Mouse (Mus musculus) embryonic stem cell, embryonic (primary cell): ENCODE data around the gene Irf8.

Experiments used
- CTCF ChIA-PET, 4 experiments: fragments of 300-600 bp in 2 of 4; fragments of 350-600 bp in 2 of 4; sonication (Branson Sonifier 250); formaldehyde crosslinking; loops; one replicate each; lab custom pipeline; 2022; ENCODE audit warnings: inconsistent platforms in 2 of 4; lab: Charles Lee
- POLR2A ChIA-PET, 4 experiments: fragments of 300-600 bp in 2 of 4; fragments of 350-600 bp in 2 of 4; sonication (Branson Sonifier 250); formaldehyde crosslinking; loops; one replicate each; lab custom pipeline; 2022; ENCODE audit warnings: antibody characterized with exemption in 4 of 4, inconsistent platforms in 1 of 4; lab: Charles Lee

Irf8 gene

DNA sequence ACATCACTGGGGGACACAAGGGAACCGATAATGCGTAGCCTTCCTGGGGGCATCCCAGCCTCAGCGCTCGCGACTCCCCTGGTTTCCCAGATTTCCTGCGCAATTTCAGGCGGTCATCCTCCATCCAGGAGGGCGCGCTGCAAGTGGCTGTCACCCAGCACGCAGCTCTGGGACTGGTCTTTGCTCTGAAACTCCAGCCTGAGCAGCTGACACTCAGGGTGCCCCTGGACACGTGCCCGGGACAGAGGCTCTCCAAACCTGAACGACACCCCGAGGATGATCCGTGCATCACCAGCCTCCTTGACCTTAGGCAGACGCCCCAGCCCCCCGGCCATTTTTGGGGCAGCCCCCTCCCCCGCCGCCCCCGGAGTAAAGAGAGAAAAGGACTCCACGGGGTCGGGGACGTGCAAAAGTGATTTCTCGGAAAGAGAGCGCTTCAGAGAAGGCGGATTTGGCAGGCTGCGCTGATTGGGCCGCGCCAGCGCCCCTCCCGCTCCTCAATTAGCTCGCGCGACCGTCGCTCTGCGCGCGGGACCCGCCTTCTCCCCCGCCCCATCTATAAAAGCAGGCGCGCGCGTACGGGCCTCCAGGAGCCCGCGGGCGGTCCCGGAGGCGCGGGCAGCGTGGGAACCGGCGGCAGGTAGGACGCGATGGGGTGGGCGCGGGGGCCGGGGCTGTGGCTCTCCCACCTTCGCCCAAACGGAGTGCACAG is at the start of gene Irf8:
Gene Irf8, plus strand, starts transcription at position 589 of the 712 bp plus-strand sequence.
- POLR2A ChIA-PET = interaction anchor here in 3 of 4 experiments (0.5 to 2.4 kb wide), 14 partner anchors 9 to 193 kb away, joined by 3 to 15 read pairs (median 3); partner anchors contain the start of gene Gins2 (in 1 of the 3)
- CTCF ChIA-PET = interaction anchor here in 3 of 4 experiments (0.5 to 1.6 kb wide), 15 partner anchors 10 to 658 kb away, joined by 3 to 8 read pairs (median 4); no protein-coding TSS in a partner anchor

DNA sequence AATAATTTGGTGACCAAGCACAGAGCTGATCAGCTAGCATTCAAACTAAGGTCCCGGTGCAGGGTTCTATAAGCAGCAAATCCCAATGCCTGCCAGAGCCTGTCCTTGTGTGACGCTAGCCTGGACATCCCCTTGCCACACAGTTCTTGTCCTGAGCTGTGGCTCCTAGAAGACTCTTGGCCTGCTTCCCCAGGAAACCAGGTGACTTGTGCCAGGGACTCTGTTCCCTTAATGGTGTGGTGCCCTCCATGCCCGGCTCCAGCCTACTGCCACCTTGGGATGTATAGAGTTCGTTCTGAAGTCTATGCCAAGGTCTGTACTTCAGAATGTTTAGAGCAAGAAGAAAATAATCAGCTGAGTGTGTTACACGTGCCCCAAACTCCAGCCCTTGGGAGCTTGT is 49.6 kb upstream of the Irf8 start:
- ChIA-PET POLR2A (interaction anchor here in 2 of 4 experiments (0.6 to 2.1 kb wide), 2 partner anchors 14 to 123 kb away, joined by 3 to 6 read pairs; no protein-coding TSS in a partner anchor), CTCF (interaction anchor here in 3 of 4 experiments (0.6 to 1.0 kb wide), 7 partner anchors 19 to 406 kb away, joined by 3 read pairs; partner anchors contain the start of genes Cox4i1 (in 1 of the 3) and Gm27021 (in 1 of the 3))

DNA sequence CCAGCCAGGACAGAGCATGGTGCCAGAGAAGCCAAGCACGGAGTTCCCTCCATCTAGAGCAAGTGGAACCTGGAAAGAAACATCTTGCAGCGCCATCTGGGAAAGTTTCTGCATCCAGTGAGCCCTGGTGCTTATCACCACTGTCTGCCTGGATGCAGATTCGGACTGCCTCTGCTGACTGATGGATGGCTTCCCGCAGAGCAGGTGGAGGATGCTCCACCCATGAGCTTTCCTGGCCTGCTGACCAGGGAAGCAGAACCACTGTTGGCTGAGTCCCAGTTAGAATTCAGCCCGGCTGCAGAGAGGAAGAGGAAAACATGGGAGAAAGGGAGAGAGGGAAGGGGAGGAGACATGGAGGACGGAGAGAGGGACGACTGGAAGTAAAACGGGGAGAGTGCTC is 48.4 kb upstream of the Irf8 start:
- ChIA-PET POLR2A (interaction anchor here in 1 of 4 experiments (0.9 kb wide), 1 partner anchor 11 kb away, joined by 3 read pairs; no protein-coding TSS in a partner anchor), CTCF (no interaction called here)

DNA sequence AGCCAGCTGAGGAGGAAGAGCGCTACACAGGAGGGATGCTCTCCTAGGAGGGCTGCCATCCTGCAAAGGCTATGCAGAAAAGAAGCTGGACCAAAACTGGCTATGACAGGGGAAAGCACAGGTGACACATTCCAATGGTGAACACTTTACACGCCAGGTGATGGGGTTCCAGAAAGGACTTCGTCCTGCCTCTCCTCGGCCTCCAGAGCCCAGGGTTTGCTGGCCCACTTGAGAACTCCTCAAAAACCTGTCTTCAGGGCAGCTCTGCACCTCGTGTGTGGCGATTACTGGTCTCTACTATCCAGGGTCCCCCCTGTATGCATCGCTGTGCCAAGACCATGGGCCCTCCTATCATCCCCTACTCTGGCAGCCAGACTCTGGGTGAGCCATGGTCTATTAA is 47.6 kb upstream of the Irf8 start:
- ChIA-PET CTCF (no interaction called here), POLR2A (interaction anchor here in 1 of 4 experiments (0.5 to 0.9 kb wide), 2 partner anchors 12 to 280 kb away, joined by 3 read pairs; no protein-coding TSS in a partner anchor)

DNA sequence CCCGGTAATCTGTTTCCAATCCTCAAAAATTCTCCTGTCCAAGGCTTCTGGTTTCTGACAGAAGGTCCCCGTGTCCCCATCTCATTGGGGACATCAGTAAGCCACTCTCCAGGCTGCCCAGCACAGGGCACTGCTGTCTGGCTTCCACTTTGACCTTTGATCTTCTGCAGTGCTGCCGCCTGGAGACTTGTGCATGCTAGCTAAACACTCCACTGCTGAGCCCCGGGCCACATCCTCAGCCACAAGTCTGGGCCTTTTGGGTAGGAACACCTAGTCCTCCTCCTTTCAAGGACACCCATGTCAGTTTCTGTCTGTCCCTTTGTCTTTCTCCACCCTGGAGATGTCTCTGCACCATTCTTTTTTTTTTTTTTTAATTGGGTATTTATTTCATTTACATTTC is 43.2 kb upstream of the Irf8 start:
- ChIA-PET CTCF (no interaction called here), POLR2A (interaction anchor here in 2 of 4 experiments (0.7 to 1.0 kb wide), 3 partner anchors 10 to 816 kb away, joined by 3 read pairs; no protein-coding TSS in a partner anchor)

DNA sequence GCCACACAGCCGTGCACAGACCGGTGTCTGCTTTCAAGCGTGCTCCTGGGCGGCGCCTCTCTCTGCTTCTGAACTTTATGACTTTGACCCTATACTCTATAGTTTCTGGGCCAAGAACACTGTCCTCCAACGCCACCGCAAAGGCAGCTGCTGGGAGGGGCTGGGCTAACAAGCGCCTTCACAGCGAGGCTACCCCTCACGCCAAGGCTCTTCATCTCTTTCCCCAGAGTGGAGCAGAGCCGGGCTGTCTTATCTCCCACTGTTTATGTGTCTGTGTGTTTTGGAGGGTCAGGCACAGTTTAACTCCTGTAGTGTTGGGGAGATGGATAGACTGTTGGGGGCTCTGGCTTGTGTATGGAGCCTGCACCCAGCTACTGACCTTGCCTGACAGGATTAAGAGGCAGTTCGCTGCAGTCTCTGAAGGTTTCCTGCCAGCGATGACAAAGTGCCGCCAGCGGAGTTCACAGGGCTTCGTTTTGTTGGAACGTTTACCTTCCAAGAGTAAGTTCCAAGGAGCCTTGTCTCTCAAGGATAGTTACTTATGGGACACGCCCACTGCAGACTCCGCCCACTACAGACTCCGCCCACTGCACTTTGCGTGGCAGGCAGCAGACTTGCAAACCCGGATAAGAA is 42.2 kb upstream of the Irf8 start:
- POLR2A ChIA-PET = interaction anchor here in 1 of 4 experiments (1.0 kb wide), 1 partner anchor 52 kb away, joined by 3 read pairs; no protein-coding TSS in a partner anchor
- CTCF ChIA-PET = no interaction called here

DNA sequence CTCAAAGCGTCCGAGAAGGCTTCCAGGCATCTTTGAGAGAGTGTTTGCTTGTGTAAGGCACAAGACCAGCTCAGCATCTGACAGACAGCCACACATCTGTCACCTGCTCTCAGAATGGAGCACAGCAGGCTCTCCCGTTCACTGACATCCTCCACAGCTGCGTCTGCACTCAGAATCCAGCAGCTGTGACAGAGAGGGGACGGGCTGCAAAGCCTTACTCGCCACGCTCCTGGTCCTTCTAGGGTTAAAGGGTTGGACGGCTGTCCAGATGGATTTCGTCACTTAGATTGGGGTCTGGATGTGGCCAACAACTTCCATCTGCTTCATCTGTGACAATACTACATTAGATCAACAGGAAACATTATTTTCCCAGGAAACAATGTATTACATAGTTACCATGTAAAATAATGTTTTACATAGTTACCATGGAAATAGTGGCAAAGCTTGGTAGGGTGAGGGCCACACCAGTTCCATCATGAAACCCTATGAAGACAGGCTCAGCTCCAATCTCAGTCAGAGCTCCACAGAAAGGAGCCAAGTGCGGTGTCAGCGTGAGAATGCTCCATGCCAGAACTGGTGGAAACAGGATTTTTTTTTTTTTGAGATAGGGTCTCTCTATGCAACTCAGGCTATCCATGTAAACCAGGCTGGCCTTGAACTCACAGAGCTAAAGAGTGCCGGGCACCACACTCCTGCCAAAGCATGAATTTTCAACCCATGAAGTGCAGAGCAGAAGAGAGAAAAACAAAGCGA is 39.6 kb upstream of the Irf8 start:
- POLR2A ChIA-PET = interaction anchor here in 3 of 4 experiments (0.6 to 1.2 kb wide), 4 partner anchors 25 to 807 kb away, joined by 3 to 5 read pairs (median 3); no protein-coding TSS in a partner anchor
- CTCF ChIA-PET = interaction anchor here (0.5 to 1.8 kb wide), 19 partner anchors 13 to 816 kb away, joined by 3 to 11 read pairs (median 3); no protein-coding TSS in a partner anchor

DNA sequence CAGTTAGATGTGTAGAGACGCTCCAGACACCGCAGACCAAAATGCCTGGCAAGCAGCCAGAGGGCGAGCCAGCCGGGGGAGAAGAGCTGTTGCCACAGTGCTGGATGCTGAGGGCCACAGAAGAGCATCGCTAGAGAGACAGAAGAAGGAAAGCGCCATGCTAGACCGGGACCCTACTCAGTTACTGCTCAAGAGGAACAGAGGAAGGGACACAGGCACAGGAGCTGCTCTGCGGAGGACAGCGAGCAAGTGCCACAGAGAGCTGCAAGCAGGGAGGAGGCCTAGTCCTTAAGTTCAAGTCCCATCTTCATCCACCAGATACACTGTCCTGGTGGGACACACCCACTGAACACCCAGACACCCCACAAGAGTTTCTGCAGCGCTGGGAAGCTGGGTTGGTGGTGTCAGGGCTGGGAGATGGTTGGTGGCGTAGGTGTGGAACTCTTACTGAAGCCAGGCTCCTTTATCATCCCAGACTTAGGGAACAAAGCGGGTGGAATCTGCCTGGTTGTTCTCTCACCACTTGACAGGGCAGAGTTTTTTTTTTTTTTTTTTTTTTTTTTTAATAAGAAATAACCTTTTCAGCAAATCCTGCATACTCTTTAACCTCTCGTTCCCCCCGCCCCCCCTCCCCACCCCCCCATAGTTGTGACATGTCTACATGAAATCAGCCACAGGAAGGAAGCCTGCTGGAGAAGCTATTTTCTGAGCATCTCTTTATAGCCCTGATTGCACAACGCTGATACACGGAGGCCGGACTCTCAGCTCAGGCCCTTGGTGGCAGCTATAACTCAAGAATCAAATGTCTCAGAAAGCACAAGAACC is 38.8 kb upstream of the Irf8 start:
- ChIA-PET CTCF (interaction anchor here (0.5 to 1.9 kb wide), 48 partner anchors 12 to 1211 kb away, joined by 3 to 19 read pairs (median 4); no protein-coding TSS in a partner anchor), POLR2A (interaction anchor here in 2 of 4 experiments (0.7 to 1.5 kb wide), 4 partner anchors 18 to 472 kb away, joined by 3 to 5 read pairs (median 4); no protein-coding TSS in a partner anchor)

DNA sequence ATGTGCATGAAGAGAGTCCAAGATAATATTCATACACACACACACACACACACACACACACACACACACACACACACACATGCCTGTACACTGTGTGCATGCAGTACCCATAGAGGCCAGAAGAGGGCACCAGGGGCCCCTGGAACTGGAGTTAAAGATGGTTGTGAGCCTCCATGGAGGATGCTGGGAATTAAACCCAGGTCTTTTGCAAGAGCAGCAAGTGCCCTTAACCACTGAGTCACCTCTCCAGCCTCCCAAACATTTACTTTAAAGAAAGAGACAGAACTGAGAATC is 38.2 kb upstream of the Irf8 start:
- CTCF ChIA-PET = interaction anchor here (0.6 to 1.9 kb wide), 43 partner anchors 12 to 1211 kb away, joined by 3 to 19 read pairs (median 4); no protein-coding TSS in a partner anchor
- POLR2A ChIA-PET = interaction anchor here in 2 of 4 experiments (0.7 to 1.5 kb wide), 4 partner anchors 18 to 471 kb away, joined by 3 to 5 read pairs (median 4); no protein-coding TSS in a partner anchor

DNA sequence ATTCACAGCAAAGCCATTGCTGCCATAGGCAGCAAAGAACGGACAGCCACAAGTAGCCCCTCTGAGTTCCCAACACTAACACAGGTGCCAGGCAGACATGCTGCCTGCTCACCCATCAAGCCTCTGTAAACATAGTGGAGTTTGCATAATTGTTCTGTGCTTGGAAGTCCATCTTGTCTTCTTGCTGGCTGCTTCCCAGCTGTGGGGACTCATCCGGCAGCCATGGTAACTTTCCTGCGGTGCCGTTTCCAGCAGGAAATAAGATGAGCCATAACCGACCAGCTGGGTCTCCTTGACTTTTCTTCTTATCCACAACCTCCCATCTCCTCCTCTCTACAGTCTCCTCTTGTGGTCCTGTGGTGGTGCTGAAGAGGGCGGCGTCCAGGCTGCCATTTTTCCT is 37.7 kb upstream of the Irf8 start:
- ChIA-PET CTCF (interaction anchor here in 3 of 4 experiments (0.5 to 1.9 kb wide), 18 partner anchors 12 to 139 kb away, joined by 3 to 16 read pairs (median 4); no protein-coding TSS in a partner anchor), POLR2A (interaction anchor here in 1 of 4 experiments (1.5 kb wide), 1 partner anchor 21 kb away, joined by 3 read pairs; no protein-coding TSS in a partner anchor)

DNA sequence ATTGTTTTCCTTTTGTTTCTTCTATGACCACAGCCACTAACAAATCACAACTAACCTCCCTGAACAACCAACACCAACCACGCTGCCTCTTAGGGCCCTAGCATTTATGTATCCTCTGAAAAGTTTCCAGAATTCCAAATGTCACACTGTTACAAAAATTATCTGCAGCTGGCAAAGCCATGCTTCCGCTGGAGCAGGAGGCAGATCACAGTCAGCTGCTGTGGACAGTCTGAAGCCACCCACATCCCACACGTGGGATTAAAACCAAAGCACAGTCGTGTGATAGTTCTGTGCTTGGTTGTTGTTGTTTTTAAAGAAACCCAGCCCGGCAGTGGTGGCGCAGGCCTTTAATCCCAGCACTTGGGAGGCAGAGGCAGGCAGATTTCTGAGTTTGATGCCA is 37.1 kb upstream of the Irf8 start:
- ChIA-PET POLR2A (no interaction called here), CTCF (interaction anchor here in 2 of 4 experiments (0.8 to 1.9 kb wide), 4 partner anchors 20 to 101 kb away, joined by 3 to 16 read pairs (median 4); no protein-coding TSS in a partner anchor)

DNA sequence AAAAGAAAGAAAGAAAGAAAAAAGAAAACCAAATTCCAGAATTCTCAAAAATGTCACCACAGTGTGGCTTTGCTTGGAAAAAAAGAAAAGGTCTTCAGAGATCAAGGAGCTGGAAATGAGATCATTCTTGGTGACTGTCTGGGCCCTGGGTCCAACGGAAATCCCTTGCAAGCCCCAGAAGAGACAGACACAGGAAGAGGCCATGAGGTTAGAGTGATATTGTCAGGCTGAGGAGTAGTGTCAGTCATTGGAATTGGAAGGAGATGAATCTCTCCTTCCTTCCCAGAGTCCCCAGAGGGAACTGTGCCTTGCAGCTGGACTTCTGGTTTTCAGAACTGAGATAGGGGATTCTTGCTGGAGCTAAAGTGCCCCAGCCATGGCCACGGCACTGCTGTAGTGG is 36.6 kb upstream of the Irf8 start:
- ChIA-PET CTCF (interaction anchor here in 2 of 4 experiments (0.7 to 1.6 kb wide), 6 partner anchors 14 to 411 kb away, joined by 3 to 5 read pairs (median 4); no protein-coding TSS in a partner anchor), POLR2A (interaction anchor here in 1 of 4 experiments (1.4 kb wide), 1 partner anchor 107 kb away, joined by 4 read pairs; no protein-coding TSS in a partner anchor)

DNA sequence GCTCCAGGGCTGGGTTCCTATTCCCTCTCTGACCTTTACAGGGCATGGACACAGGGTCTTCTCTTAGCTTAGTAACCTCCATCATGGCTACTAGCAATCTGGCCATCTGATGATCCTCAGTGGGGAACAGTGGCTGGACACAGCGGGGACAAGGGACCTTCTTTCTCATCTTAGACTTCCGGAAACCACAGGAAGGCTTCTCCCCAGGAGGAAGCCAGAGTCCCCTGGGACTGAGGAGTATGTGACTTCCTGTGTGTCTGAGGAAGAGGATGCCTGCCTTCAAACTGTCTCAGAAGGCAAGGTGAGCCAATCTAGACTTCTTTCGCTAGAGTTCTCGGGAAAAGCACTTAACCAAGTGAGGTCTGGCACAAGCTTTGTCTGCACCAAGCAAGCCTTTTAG is 36.1 kb upstream of the Irf8 start:
- POLR2A ChIA-PET = interaction anchor here in 2 of 4 experiments (0.6 to 1.4 kb wide), 2 partner anchors 43 to 107 kb away, joined by 4 to 6 read pairs; no protein-coding TSS in a partner anchor
- CTCF ChIA-PET = interaction anchor here in 2 of 4 experiments (0.7 to 1.6 kb wide), 6 partner anchors 13 to 411 kb away, joined by 3 to 5 read pairs (median 4); no protein-coding TSS in a partner anchor

DNA sequence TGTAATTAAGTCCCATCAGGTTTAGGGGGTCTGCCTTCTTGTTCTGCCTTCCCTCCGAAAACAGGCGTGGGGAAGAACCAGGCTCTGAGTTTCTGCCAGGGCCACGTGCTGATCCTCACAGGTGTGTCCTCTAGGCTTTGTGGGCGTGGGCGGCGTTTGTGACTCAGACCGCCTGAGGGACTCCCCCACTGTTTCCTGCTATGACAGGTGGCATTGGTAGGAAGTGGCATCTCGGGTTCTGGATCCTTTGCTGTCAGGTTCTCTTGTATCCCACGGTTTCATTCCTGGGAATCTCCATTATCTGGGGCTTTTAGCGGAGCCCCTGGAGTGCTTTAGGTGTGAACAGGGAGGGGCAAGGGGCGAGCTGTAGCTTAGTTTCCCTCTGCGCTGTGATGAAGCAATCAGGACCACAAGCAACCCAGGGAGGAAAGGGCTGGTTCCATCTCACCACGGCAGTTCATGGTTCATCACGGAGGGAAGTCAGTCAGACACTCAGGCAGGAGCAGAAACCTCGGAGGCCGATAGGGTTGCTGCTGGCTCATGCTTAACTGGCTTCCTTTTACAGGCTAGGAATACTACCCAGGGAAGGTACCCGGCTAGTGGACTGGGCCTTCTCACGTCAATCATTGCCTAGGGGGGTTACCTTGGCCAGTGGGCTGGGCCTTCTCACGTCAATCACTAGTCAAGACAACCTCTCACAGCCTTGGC is 34.2 kb upstream of the Irf8 start:
- ChIA-PET POLR2A (no interaction called here), CTCF (interaction anchor here in 1 of 4 experiments (1.1 kb wide), 1 partner anchor 22 kb away, joined by 5 read pairs; no protein-coding TSS in a partner anchor)

DNA sequence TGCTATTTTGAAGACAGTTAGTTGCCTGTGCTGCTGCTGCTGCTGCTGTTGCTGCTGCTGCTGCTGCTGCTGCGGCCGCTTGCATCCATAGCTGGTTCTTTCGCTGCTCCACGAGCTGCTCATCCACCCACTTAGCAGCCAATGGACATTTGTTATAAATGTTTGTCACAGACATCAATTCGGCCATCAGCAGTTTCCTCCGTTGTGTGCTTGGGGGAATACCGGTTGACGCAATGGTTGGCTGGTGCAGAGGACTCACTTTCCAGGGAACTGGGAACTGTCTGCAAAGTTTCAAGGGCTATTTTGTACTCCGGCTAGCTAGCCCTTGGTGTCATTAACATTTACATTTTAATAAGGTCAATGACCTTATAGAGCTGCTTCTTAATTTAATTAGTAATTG is 32.0 kb upstream of the Irf8 start:
- ChIA-PET CTCF (interaction anchor here in 1 of 4 experiments (1.2 kb wide), 1 partner anchor 124 kb away, joined by 4 read pairs; no protein-coding TSS in a partner anchor), POLR2A (interaction anchor here in 2 of 4 experiments (0.6 to 1.5 kb wide), 2 partner anchors 18 to 32 kb away, joined by 3 read pairs; partner anchors contain the start of gene Irf8 (in 1 of the 2))

DNA sequence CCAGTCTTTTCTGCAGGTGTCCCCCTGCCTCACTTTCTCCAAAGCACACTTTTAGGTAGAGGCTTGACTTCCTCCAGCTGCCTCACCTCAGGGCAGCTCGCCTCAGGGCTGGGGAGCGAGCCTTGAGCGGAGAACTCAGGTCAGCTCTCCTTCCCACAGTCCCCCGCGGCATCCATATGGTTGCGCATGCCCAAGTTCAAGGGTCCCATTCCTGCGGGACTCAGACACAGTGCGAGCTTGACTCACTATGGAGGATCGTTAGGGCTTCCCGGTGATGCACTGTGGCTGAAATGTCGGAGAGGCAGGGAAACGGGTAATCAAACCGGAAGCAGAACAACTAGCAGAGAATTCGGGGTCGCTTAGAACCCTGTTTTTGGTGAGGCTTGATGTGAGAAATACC is 31.0 kb upstream of the Irf8 start:
- CTCF ChIA-PET = interaction anchor here in 3 of 4 experiments (0.6 to 1.2 kb wide), 5 partner anchors 20 to 993 kb away, joined by 3 to 4 read pairs (median 3); no protein-coding TSS in a partner anchor

More for the DNA sequence above, 31.0 kb upstream of the Irf8 start:
- POLR2A ChIA-PET = interaction anchor here in 2 of 4 experiments (0.6 to 1.5 kb wide), 5 partner anchors 22 to 66 kb away, joined by 3 to 9 read pairs (median 3); partner anchors contain the start of gene Irf8 (in 1 of the 2)
